Mouse (Mus musculus) kidney, adult 2 months (tissue): ENCODE measurements at regions not wholly inside any gene's neighbourhood (a gene's known extent, or its start where the extent isn't known, plus 50 kb on each side); places are given as distances from the start of the nearest gene placed in this dataset.
A peak's percentile ranks its signal among the peaks of the same experiment; 100 is the strongest.

Experiments used
- DNase-seq: peaks from one replicate; pipeline ENCODE4 v3.0.0; 2021
- H3K27ac ChIP-seq: fragments of 200-500 bp; 2 replicates; pipeline ENCODE4 v1.5.1; 2012; ENCODE audit warnings: low read depth, low read length, control low read depth, inconsistent platforms; ENCODE audit not compliant: insufficient read depth
- H3K27me3 ChIP-seq: fragments of 200-500 bp; replicated peaks from 2 replicates; pipeline ENCODE4 v1.6.1; 2012; ENCODE audit warnings: mild to moderate bottlenecking, moderate library complexity, low read length, inconsistent platforms; ENCODE audit not compliant: control insufficient read depth, insufficient read depth
- H3K36me3 ChIP-seq: fragments of 200-500 bp; 2 replicates; pipeline ENCODE4 v1.6.1; 2012; ENCODE audit warnings: mild to moderate bottlenecking, moderate library complexity, low read length, inconsistent platforms; ENCODE audit not compliant: control insufficient read depth, insufficient read depth
- H3K4me1 ChIP-seq: fragments of 200-500 bp; 2 replicates; pipeline ENCODE4 v1.6.1; 2011; ENCODE audit warnings: low read length; ENCODE audit not compliant: control insufficient read depth, insufficient read depth
- H3K4me3 ChIP-seq: fragments of 200-500 bp; 2 replicates; pipeline ENCODE4 v1.5.1; 2011; ENCODE audit warnings: mild to moderate bottlenecking, low read depth, low read length, control low read depth; ENCODE audit not compliant: insufficient read depth
- CTCF ChIP-seq: fragments of 200-500 bp; conservative IDR thresholded peaks from 2 replicates; pipeline ENCODE4 v1.5.1; 2011; ENCODE audit warnings: low read depth, mild to moderate bottlenecking, control low read depth, low read length, moderate library complexity, mixed read lengths; ENCODE audit not compliant: insufficient read depth, insufficient read length
- POLR2A ChIP-seq: fragments of 200-500 bp; IDR thresholded peaks from one replicate; pipeline ENCODE4 v1.6.1; 2011; ENCODE audit warnings: low read depth, low read length, control low read depth
- WGBS: fragments of 180-500 bp; shearing (Covaris S2); methylation state at CpG from one replicate; pipeline ENCODE4 v1.1.7; 2018; 5-methylcytosine and 5-hydroxymethylcytosine counted together

DNA sequence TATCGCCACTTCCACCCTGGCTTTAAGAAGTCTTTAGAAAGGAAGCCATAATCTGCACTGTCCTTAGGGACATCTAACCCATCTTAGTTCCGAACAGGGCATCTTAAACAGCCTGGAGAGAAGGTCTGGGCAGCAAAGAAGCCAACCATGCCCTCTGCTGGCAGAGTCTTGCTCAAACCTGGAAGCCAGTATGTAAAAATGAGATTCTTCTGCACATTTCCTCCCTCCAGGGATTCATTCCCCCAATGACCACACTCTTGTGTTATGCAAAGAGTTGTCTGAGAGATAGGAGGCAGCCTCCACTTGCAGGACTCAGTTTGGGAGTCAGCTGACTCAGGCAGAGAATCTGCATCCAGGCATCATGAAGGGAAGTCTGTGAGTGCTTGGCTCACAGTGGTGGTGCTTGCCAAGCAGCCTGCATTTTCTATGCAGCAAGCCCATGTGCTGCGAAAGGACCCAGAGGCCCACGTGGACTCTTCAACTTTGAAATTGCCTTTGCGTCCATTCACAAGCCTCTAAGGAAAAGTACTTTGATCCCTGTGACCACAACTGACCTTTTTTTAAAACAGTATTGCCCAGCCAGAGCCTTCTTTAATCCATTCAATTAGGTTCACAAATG lies 92.3 kb upstream of the Cd93 start:
- no peak overlapping the region for H3K27ac ChIP-seq
- peaks cover 7% of the 10 kb centered on the region for H3K4me1 ChIP-seq
- H3K36me3 ChIP-seq = no peaks in the 10 kb centered on the region
- H3K27me3 ChIP-seq = no peaks in the 10 kb centered on the region
- TF ChIP-seq POLR2A = no peak
- TF ChIP-seq CTCF = peak; percentile 64
- H3K4me3 ChIP-seq = no peak overlapping the region
- DNase-seq = peak; percentile 66
- WGBS = 49% methylated on average over 5 of the region's 5 CpGs

DNA sequence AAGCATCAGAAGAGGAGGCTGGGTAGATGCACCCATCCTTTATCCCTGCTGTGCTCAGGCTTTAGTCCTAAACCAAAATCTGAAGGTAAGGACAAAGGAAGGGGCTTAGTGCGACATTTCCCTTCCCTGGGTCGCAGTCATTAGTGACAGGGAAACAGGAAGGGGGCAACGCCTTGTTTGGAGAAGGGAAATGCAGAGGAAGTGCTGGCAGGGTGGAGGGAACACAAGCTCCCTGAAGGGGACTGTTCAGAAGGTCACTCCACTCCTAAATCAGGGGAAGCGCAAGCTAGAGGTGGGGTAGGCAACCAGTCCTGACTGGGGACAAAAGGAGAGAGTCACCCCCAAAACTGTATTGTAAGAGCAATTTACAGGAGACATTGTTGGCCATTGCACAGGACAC lies 88.7 kb upstream of the Cd93 start:
- TF ChIP-seq CTCF (no peak), POLR2A (no peak)
- WGBS = 59% methylated on average over 4 of the region's 4 CpGs
- H3K4me3 ChIP-seq = no peak overlapping the region
- no peak overlapping the region for H3K27ac ChIP-seq
- H3K27me3 ChIP-seq = no peaks in the 10 kb centered on the region
- peaks cover 7% of the 10 kb centered on the region for H3K4me1 ChIP-seq
- DNase-seq = peak; percentile 27
- H3K36me3 ChIP-seq = no peaks in the 10 kb centered on the region

DNA sequence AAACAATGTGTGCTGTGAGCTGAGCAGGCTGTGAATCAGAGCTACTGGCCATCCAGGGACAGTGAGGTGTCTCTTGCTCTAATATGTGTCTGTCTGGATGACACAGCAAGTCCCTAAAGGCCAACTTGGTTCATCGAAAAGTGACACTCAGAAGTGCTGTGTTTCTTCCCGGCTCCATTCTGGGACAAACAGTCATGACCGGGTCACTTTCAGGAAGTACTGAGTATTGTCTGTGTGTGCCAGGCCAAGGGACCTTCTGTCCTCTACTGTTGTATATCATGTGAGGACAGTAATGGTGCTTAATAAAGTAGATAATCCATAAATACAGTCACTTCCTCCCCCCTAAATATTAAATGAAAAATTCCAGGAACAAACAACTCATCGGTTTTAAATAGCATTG lies 87.2 kb upstream of the Cd93 start:
- Histone ChIP-seq H3K36me3 (no peaks in the 10 kb centered on the region), H3K4me3 (no peak overlapping the region), H3K27ac (no peak overlapping the region), H3K4me1 (peaks cover 3% of the 10 kb centered on the region; the same call in 1 of the 2 replicates), H3K27me3 (no peaks in the 10 kb centered on the region)
- WGBS = 43% methylated on average over 4 of the region's 4 CpGs
- TF ChIP-seq CTCF = no peak
- no peak for TF ChIP-seq POLR2A
- peak; percentile 74 for DNase-seq

DNA sequence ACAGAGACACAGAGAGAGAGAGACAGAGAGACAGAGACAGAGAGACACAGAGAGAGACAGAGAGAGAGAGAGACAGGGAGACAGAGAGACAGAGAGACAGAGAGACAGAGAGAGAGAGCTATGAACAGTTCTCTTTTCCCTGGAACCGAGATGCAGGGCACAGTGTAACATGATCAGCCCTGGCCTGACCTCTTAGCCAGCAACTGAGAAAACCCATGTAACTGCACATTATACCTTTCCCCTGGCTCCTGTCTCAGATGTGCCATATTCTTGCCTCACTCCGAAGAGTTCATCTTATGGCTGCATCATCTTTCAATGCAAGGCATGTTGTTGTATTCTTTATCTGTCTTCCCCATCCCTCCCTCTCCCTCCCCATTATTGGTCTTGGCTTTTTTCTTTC lies 86.5 kb upstream of the Cd93 start:
- Histone ChIP-seq H3K27ac (no peak overlapping the region), H3K36me3 (no peaks in the 10 kb centered on the region), H3K27me3 (no peaks in the 10 kb centered on the region), H3K4me1 (peaks cover 3% of the 10 kb centered on the region; the same call in 1 of the 2 replicates), H3K4me3 (no peak overlapping the region)
- WGBS = 32% methylated on average over 2 of the region's 2 CpGs
- no peak for DNase-seq
- TF ChIP-seq CTCF = no peak
- TF ChIP-seq POLR2A = no peak

DNA sequence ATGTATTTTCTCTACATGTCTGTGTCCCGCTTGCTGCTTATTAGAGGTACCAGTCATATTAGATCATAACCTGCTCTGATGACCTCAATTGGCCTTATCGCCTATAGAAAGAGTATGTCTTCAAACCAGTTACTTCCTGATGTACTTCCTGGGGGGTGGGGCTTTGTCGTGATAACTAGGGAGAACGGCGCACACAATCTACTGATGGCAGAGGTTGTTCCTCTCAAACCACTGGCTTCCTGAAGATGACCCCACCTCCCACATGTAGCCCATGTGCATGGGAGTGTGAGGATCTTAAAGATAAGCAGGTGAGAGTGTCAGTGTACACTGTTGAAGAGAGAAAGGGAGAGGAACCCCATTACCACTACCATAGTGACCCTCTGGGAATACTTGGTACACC lies 84.4 kb upstream of the Cd93 start:
- no peak overlapping the region for H3K4me3 ChIP-seq
- H3K4me1 ChIP-seq = peaks cover 3% of the 10 kb centered on the region; the same call in 1 of the 2 replicates
- no peaks in the 10 kb centered on the region for H3K27me3 ChIP-seq
- 85% methylated on average over 5 of the region's 5 CpGs for WGBS
- TF ChIP-seq CTCF (no peak), POLR2A (no peak)
- H3K36me3 ChIP-seq = no peaks in the 10 kb centered on the region
- no peak overlapping the region for H3K27ac ChIP-seq
- no peak for DNase-seq

DNA sequence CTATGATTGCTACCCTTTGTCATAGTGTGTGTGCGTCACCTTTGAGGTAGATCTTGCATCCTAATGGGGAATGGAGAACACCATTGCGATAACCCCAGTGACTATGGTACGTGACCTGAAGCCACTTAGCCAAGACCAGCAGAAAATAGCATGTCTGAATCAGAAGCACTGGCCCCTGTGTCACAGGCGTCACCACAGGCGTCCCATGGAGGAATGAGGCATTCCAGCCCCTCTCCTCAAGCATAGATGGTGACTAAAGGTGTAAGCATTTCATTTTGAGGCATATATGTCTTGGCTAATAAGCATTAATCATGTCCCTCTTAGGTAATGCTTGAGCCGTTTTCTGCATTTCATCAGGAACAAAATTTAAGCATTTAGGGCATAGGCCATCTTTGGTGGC lies 82.1 kb upstream of the Cd93 start:
- DNase-seq = no peak
- 91% methylated on average over 6 of the region's 6 CpGs for WGBS
- H3K27me3 ChIP-seq = no peaks in the 10 kb centered on the region
- no peaks in the 10 kb centered on the region for H3K36me3 ChIP-seq
- TF ChIP-seq CTCF (no peak), POLR2A (no peak)
- H3K27ac ChIP-seq = no peak overlapping the region
- H3K4me1 ChIP-seq = no peaks in the 10 kb centered on the region
- no peak overlapping the region for H3K4me3 ChIP-seq

DNA sequence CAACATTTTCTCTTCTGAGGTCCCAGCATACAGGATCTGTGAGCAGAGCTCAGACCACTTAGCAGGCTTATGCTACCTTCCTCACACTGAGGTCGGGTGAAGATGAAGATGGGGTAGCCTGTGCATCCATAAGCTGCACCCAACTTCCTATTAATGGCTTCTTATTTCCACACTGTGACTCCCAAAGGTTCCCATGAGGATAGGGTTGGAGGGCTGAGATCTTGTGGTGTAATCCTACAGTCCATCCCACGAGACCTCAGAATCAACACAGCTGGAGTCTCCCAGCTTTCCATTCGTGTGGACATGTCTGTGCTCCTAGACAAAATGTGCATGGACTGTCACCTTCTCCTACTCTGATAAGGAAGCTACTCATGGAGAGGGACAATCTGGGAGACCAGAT lies 80.0 kb upstream of the Cd93 start:
- no peaks in the 10 kb centered on the region for H3K36me3 ChIP-seq
- TF ChIP-seq POLR2A (no peak), CTCF (no peak)
- no peak overlapping the region for H3K27ac ChIP-seq
- WGBS = 82% methylated on average over 3 of the region's 3 CpGs
- H3K4me3 ChIP-seq = no peak overlapping the region
- no peaks in the 10 kb centered on the region for H3K27me3 ChIP-seq
- H3K4me1 ChIP-seq = no peaks in the 10 kb centered on the region
- DNase-seq = no peak
